Comparison of ENCODE assay signal across 8 mouse cellular contexts in the genomic region with DNA sequence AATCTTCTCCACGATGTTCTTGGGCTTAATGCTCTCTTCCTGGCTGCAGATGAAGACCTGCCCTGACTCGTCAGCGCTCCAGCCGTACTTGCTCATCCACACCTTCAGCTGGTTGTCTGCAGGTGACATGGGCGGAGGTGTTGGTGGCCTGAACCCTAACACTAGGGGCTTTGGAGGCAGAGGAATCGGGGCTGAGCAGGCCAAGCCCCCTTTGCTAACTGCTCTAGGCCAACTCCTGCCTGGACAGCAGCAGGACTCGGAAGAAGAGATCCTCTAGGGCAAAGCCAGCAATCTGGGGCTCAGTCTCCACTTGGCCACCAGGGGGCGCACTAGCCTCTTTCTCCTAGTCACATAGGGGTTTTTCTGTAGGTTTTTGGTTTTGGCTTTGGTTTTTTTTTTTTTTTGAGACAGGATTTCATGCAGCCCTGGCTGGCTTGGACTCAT. TPM values are rescaled to one million over a fixed set of nuclear protein-coding genes. Genes with fewer than 3 reads are reported as not detected.
DNase-seq lines count a peak whose midpoint lies in the region; ATAC-seq lines count a peak whose summit lies in the region.

No protein-coding gene starts in this region.

- ATAC-seq in heart, embryonic 13.5 days (ENCODE audit: extremely low read depth, insufficient number of reproducible peaks, low FRiP score, low TSS enrichment) = no peak

- peaks cover 24% of the 10 kb centered on the region for H3K4me1 ChIP-seq in heart, embryonic 13.5 days

- H3K4me3 ChIP-seq in heart, embryonic 13.5 days = no peak overlapping the region

- DNase-seq in CD4-positive, CD25-positive, alpha-beta regulatory T cell, adult 2 months (ENCODE audit: low read depth, low spot score) = peak; percentile 90
- peak; percentile 78 for DNase-seq in T-cell, adult 2 months (ENCODE audit: low spot score)
- peak; percentile 85 for DNase-seq in embryo, embryonic 10 days (ENCODE audit: low spot score)
- DNase-seq in layer of hippocampus, postnatal 10 days (ENCODE audit: low spot score in 2 of 2) = peak; percentile 78 to 80
- peak; percentile 88 for DNase-seq in lung, postnatal 10 days
- DNase-seq in right cerebral cortex, postnatal 10 days (ENCODE audit: low spot score in 2 of 2) = peak; percentile 80 to 87
- peak; percentile 86 for DNase-seq in urinary bladder, postnatal 14 days (ENCODE audit: low spot score)

- H3K27ac ChIP-seq in heart, embryonic 13.5 days (replicated peaks) = peak overlapping the region; percentile 84

- no peaks in the 10 kb centered on the region for H3K27me3 ChIP-seq in heart, embryonic 13.5 days (replicated peaks)

- H3K4me2 ChIP-seq in heart, embryonic 13.5 days = 0 out of 2 replicates have a peak overlapping the region, but pooled peaks have one; percentile 5

- H3K36me3 ChIP-seq in heart, embryonic 13.5 days = peaks cover 70% of the 10 kb centered on the region

- H3K9ac ChIP-seq in heart, embryonic 13.5 days = peak overlapping the region; percentile 51

- WGBS in heart, embryonic 13.5 days = 58% methylated on average over 8 of the region's 8 CpGs

- no peaks in the 10 kb centered on the region for H3K9me3 ChIP-seq in heart, embryonic 13.5 days

RNA-seq across cellular contexts. Expression of a gene that starts 9.1 kb away (rescaled TPM):
- polyA plus RNA-seq in heart, embryonic 13.5 days (2015; fragmentation: Nextera tagmentation; extraction: Ambion mirVana) = 257 and 300 TPM in 2 replicates
- 100 to 1,000 TPM; 177 to 178 TPM for total RNA-seq in layer of hippocampus, postnatal 10 days (2021)

RNA-seq across cellular contexts. Expression of a gene that starts 9.3 kb away (rescaled TPM):
- 3.4 and 5.3 TPM in 2 replicates for polyA plus RNA-seq in heart, embryonic 13.5 days (2015; fragmentation: Nextera tagmentation; extraction: Ambion mirVana)
- 1 to 10 TPM; 4.6 to 5.8 TPM for total RNA-seq in layer of hippocampus, postnatal 10 days (2021)

RNA-seq across cellular contexts. Expression of a gene that starts 10.4 kb away (rescaled TPM):
- polyA plus RNA-seq in heart, embryonic 13.5 days (2015; fragmentation: Nextera tagmentation; extraction: Ambion mirVana) = 259 and 266 TPM in 2 replicates
- 100 to 1,000 TPM; 128 to 129 TPM for total RNA-seq in layer of hippocampus, postnatal 10 days (2021)
